Mouse (Mus musculus) hindbrain, embryonic 10.5 days (tissue): ENCODE measurements at regions not wholly inside any gene's neighbourhood (a gene's known extent, or its start where the extent isn't known, plus 50 kb on each side); places are given as distances from the start of the nearest gene placed in this dataset.

Source experiments
- DNase-seq: peaks from one replicate; pipeline ENCODE4 v3.0.0-alpha.2; 2017; ENCODE audit warnings: low spot score
- H3K27ac ChIP-seq: fragments of 300-500 bp; sonication (generic); 2 replicates; pipeline ENCODE4 v1.5.1; 2016; ENCODE audit warnings: mild to moderate bottlenecking, moderate library complexity
- H3K27me3 ChIP-seq: fragments of 300-500 bp; sonication (generic); 2 replicates; pipeline ENCODE4 v1.6.1; 2016; ENCODE audit warnings: mild to moderate bottlenecking; ENCODE audit not compliant: poor library complexity, insufficient read depth, severe bottlenecking
- H3K36me3 ChIP-seq: fragments of 300-500 bp; sonication (generic); 2 replicates; pipeline ENCODE4 v1.6.1; 2016; ENCODE audit warnings: mild to moderate bottlenecking, moderate library complexity
- H3K4me1 ChIP-seq: fragments of 300-500 bp; sonication (generic); replicated peaks from 2 replicates; pipeline ENCODE4 v1.6.1; 2016; ENCODE audit warnings: mild to moderate bottlenecking
- H3K4me3 ChIP-seq: fragments of 300-500 bp; sonication (generic); 2 replicates; pipeline ENCODE4 v1.5.1; 2016; ENCODE audit warnings: mild to moderate bottlenecking, moderate library complexity
- H3K9me3 ChIP-seq: fragments of 300-500 bp; sonication (generic); 2 replicates; pipeline ENCODE4 v1.6.1; 2016; ENCODE audit warnings: mild to moderate bottlenecking, moderate library complexity
- WGBS: fragments of 180-500 bp; shearing (Covaris S2); methylation state at CpG from one replicate; pipeline ENCODE4 v1.1.7; 2016; 5-methylcytosine and 5-hydroxymethylcytosine counted together

DNA sequence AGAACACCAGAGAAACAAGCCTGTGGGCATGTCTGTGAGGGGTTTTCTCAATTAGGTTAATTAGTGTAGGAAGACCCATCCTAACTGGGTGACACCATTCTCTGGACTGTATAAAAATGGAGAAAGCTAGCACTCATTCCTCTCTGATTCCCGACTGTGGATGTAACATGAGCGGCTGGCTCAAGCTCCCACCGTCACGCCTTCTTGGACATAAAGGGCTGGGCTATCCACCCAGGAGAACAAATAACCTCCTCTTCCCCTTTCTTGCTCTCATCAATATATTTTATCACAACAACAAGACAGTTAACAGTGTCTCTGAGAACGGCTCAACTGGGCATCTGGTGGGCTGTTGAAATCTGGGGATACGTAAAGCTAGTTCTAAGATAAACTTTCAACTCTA lies 62.4 kb upstream of the Klf4 start:
- no peak overlapping the region for H3K27ac ChIP-seq
- no peaks in the 10 kb centered on the region for H3K36me3 ChIP-seq
- no peaks in the 10 kb centered on the region for H3K9me3 ChIP-seq
- no peaks in the 10 kb centered on the region for H3K27me3 ChIP-seq
- 81% methylated on average over 6 of the region's 6 CpGs for WGBS
- no peak overlapping the region for H3K4me3 ChIP-seq
- H3K4me1 ChIP-seq, result peaks cover 12% of the 10 kb centered on the region
- no peak for DNase-seq

DNA sequence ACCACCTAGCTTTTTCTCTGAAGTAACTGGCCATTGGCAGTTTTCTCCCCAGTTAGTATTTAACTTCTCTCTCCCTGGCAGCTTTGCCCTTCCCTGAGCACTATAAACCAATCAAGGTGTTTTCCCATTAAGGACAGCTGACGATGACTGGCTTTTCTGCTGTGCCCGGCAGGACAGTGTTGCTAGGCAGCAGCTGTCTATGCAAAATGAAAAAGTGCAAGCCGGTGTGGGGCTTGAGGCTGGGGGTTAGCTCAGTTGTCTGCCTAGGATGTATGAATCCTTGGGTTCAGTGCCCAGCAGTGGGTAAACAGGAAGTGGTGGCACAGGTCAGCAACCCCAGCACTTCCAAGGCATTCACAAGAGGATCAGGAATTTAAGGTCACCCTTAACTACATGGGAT lies 60.9 kb upstream of the Klf4 start:
- no peaks in the 10 kb centered on the region for H3K9me3 ChIP-seq
- no peaks in the 10 kb centered on the region for H3K36me3 ChIP-seq
- 19% methylated on average over 3 of the region's 3 CpGs for WGBS
- H3K4me3 ChIP-seq, result no peak overlapping the region
- no peaks in the 10 kb centered on the region for H3K27me3 ChIP-seq
- H3K4me1 ChIP-seq, result peaks cover 12% of the 10 kb centered on the region
- H3K27ac ChIP-seq, result no peak overlapping the region
- DNase-seq, result no peak

DNA sequence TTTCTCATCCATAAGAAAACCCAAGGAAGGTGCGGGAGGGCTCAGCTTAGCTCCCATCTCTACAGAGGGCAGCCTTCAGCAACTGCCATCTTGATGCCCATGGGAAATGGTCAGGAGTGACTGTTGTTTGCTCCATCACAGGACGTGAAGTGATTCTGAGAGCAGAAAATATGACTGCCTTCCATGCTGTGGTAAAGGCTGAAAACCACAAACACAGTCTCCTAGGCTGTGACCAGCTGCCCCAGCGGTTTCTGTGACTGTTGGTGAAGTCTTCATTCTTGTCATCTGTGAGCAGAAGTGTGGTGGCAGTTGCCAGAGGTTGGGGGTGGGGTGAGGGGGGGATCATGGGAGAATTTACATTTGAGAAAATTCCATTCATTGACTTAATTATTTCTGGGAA lies 53.9 kb upstream of the Klf4 start:
- DNase-seq, result no peak
- no peaks in the 10 kb centered on the region for H3K27me3 ChIP-seq
- peaks cover 4% of the 10 kb centered on the region; the same call in 1 of the 2 replicates for H3K4me1 ChIP-seq
- H3K9me3 ChIP-seq, result no peaks in the 10 kb centered on the region
- H3K27ac ChIP-seq, result no peak overlapping the region
- H3K36me3 ChIP-seq, result no peaks in the 10 kb centered on the region
- no peak overlapping the region for H3K4me3 ChIP-seq
- 84% methylated on average over 3 of the region's 3 CpGs for WGBS

DNA sequence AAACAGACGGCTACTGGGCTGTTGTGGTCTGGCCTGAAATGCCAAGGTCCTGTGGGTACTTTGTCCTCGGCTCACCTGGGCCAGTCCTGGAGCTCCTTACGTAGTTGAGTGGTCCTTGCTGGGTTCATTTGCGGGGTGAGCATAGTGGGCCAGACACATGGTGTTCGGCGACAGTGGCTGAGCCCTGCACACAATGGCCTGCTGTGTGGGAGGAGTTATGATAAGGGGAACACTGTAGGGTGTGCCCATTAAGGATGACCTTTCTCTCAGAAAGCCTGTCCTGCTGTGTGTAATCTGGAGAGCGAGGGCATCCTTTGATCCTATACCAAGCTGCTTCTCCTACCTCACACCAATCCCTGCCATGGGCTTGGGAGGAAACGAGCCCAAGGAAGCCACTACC lies 51.3 kb upstream of the Klf4 start:
- WGBS, result 57% methylated on average over 8 of the region's 8 CpGs
- no peaks in the 10 kb centered on the region for H3K27me3 ChIP-seq
- no peaks in the 10 kb centered on the region for H3K36me3 ChIP-seq
- no peaks in the 10 kb centered on the region for H3K9me3 ChIP-seq
- no peak overlapping the region for H3K27ac ChIP-seq
- peaks cover 4% of the 10 kb centered on the region; the same call in 1 of the 2 replicates for H3K4me1 ChIP-seq
- no peak overlapping the region for H3K4me3 ChIP-seq
- no peak for DNase-seq
